Mouse (Mus musculus) olfactory bulb, adult 2 months (tissue): ENCODE data around the gene Mybl2. TPM values are rescaled to one million over a fixed set of nuclear protein-coding genes. Genes with fewer than 3 reads are reported as not detected.

Experiments
- H3K27ac ChIP-seq: fragments of 200-500 bp; 2 replicates; pipeline ENCODE4 v1.5.1; 2012; ENCODE audit warnings: low read depth, low read length; ENCODE audit not compliant: insufficient read depth
- H3K4me1 ChIP-seq: fragments of 200-500 bp; 2 replicates; pipeline ENCODE4 v1.6.1; 2012; ENCODE audit warnings: low read length; ENCODE audit not compliant: control insufficient read depth, insufficient read depth
- H3K4me3 ChIP-seq: fragments of 200-500 bp; 2 replicates; pipeline ENCODE4 v1.5.1; 2012; ENCODE audit warnings: mild to moderate bottlenecking, low read depth, low read length, moderate library complexity; ENCODE audit not compliant: insufficient read depth
- CTCF ChIP-seq: fragments of 200-500 bp; IDR thresholded peaks from 2 replicates; pipeline ENCODE4 v1.5.1; 2012; ENCODE audit warnings: low read depth, mild to moderate bottlenecking, low read length, moderate library complexity; ENCODE audit not compliant: insufficient read depth
- POLR2A ChIP-seq: fragments of 200-500 bp; IDR thresholded peaks from 2 replicates; pipeline ENCODE4 v1.6.1; 2012; ENCODE audit warnings: mild to moderate bottlenecking, low read depth, low read length, moderate library complexity; ENCODE audit not compliant: insufficient read depth
- WGBS: fragments of 180-500 bp; shearing (Covaris S2); methylation state at CpG from one replicate; pipeline ENCODE4 v1.1.7; 2018; 5-methylcytosine and 5-hydroxymethylcytosine counted together
- polyA plus RNA-seq: library from polyadenylated mRNA; stranded (reverse); fragments of >200 nt; gene quantifications from 2 replicates; pipeline ENCODE4 v1.2.4, GENCODE M21; 2012; ENCODE audit warnings: low replicate concordance; ENCODE audit not compliant: missing spikeins, insufficient read depth, insufficient read length

Mybl2 gene
- polyA plus RNA-seq, 1 experiment: not detected

DNA sequence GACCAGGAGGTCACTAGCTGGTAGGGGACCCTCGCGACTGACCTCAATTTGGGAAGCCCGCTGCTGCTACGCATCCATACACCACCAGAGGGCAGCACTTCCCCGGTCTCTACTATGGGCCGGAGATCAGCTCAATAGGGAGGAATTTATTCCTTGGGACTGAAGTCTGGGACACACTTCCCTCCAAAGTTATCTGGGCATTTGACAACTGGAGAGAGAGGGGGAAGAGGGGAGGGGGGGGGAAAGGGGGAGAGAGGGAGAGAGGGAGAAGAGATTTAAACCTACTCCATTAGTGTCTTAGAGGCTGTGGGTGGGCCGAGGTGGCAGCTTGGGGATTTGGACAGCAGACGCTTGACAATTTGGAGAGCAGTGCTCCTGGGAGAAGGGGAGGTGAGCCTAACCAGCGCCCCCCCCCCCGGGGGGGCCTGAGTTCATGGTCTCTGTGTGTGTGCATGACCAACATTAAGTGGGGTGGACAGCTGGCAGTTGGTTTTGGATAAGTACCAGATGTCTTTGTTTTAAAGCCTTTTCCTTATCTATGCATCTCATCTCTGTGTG, 47.2 kb downstream of the Mybl2 start:
- Histone ChIP-seq H3K4me3 (no peak overlapping the region), H3K27ac (no peak overlapping the region), H3K4me1 (peaks cover 7% of the 10 kb centered on the region)
- no peak for TF ChIP-seq POLR2A
- TF ChIP-seq CTCF: peak; percentile 80
- WGBS: 9% methylated on average over 10 of the region's 10 CpGs

DNA sequence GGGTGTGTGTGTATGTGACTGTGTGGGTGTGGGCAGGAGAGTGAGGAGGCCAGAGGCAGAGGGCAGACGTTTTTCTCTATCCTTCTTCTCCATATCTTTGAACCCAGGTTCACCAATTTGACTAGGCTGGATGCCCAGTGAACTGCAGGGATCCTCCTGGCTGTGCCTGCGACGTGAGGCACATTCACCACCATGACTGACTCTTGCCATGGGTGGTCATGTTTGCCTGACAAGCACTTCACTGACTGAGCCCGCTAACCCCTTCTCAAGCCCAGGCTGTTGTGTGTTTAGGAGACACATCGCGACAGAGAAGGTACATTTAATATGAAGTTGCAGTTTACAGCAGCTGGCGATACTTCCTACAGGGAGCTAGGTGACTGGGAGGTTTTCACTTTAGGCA, 47.7 kb downstream of the Mybl2 start:
- Histone ChIP-seq H3K4me3 (no peak overlapping the region), H3K4me1 (peaks cover 7% of the 10 kb centered on the region), H3K27ac (no peak overlapping the region)
- TF ChIP-seq CTCF: no peak
- TF ChIP-seq POLR2A: no peak
- 69% methylated on average over 7 of the region's 7 CpGs for whole genome bisulfite sequencing

DNA sequence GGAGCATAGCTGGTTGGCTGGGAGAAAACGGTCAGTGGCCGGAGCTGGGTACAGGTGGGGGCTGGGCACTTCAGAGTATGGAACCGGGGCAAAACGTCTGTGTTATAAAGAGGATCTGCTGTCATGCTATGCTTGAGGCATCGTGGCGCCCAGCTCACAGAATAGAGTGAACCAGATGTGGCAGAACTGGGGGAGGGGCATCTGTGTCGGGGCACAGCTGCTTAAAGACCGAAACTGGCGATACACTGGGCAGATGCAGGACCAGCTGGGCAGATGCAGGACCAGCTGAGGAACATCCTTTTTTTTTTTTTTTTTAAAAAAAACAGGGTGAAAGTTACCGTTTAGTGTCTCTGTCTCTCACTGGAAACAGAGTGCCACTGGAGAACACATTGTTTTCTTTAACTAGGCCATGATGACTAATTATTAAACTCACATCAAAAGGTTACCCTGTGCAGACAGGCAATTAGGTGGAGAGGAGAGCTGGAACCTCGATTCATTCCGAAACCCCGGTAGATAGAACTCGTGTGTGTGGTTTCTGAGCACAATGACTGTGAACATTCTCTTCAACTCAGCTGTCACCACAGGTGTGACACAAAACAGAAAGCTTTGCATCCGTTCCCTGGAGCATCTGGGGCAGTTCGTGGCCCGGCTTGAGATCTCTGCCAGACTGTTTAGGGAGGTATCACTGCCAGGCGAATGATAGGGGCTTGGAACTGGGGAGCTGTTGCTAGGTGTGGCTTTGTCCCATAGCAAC, 48.6 kb downstream of the Mybl2 start:
- whole genome bisulfite sequencing: 59% methylated on average over 18 of the region's 18 CpGs
- H3K4me3 ChIP-seq: no peak overlapping the region
- H3K27ac ChIP-seq: no peak overlapping the region
- peaks cover 7% of the 10 kb centered on the region for H3K4me1 ChIP-seq
- TF ChIP-seq CTCF (no peak), POLR2A (no peak)

DNA sequence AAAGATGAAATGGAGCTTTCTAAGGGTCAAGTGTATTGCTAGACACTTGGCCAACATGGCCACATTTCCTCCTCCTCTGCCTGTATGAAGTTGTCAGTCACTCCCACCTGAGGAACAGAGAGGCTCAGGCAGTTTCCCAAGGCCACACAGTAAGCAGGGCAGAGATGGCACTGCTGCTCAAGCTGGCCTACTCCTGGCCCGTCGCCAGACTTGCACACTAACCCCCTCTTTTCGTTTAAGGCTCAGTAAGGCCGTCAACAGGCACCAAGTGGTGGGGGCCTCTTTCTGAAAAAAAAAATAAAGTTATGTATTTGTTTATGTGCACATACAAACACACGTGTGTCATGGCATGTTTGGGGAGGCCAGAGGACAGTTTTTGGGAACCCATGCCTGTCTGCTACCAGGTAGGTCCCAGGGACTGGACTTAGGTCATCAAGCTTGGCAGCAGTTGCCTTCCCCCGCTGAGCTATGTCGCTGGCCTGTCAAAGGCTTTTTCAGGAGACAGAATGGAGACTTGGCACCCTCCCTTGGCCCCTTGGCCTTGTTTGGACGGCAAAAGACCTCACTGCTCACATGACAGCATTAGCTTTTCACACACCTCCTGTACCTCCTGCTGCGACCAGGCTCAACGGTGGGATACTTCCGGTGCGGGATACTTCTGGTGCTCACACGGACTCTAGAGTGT, 49.7 kb downstream of the Mybl2 start:
- Histone ChIP-seq H3K4me3 (no peak overlapping the region), H3K27ac (no peak overlapping the region), H3K4me1 (peaks cover 7% of the 10 kb centered on the region)
- WGBS: 66% methylated on average over 13 of the region's 13 CpGs
- TF ChIP-seq POLR2A (no peak), CTCF (no peak)

DNA sequence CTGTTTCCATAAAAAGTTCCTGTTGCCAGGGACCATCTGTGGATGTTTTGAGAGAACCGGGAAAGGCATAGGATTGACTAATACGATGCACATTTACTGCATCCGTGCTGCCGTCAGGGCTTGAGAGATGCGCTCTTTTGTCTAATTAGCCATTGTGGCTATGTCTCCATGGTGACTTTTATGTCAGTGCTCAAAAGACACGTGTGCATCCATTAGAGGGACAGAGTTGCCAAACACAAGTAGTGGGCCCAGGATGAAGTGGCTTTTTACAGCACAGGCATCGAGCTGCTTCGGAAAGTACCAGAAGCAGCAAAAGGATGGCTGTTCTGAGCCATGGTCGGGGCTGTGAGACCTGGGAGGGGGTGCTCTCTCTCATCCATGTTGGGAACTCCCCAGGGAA, 53.9 kb downstream of the Mybl2 start:
- H3K4me3 ChIP-seq: no peak overlapping the region
- 56% methylated on average over 9 of the region's 9 CpGs for WGBS
- H3K4me1 ChIP-seq: peaks cover 12% of the 10 kb centered on the region
- H3K27ac ChIP-seq: no peak overlapping the region
- TF ChIP-seq POLR2A (no peak), CTCF (no peak)

DNA sequence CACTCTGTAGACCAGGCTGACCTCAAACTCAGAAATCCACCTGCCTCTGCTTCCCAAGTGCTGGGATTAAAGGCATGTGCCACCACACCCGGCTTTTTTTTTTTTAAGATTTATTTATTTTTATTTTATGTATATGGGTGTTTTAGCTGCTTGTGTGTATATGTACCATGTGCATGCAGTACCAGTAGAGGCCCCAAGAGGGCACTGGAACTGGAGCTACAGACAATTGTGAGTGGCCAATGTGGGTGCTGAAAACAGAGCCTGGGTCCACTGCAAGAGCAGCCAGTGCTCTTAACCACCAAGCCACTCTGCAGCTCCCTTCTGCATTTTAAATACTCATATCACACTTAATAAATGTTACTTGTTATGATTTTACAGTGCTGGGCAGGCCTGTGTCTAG, 56.2 kb downstream of the Mybl2 start:
- Histone ChIP-seq H3K4me3 (no peak overlapping the region), H3K27ac (no peak overlapping the region), H3K4me1 (peaks cover 11% of the 10 kb centered on the region)
- WGBS: 96% methylated on average over 1 of the region's 1 CpGs
- TF ChIP-seq CTCF (no peak), POLR2A (no peak)

DNA sequence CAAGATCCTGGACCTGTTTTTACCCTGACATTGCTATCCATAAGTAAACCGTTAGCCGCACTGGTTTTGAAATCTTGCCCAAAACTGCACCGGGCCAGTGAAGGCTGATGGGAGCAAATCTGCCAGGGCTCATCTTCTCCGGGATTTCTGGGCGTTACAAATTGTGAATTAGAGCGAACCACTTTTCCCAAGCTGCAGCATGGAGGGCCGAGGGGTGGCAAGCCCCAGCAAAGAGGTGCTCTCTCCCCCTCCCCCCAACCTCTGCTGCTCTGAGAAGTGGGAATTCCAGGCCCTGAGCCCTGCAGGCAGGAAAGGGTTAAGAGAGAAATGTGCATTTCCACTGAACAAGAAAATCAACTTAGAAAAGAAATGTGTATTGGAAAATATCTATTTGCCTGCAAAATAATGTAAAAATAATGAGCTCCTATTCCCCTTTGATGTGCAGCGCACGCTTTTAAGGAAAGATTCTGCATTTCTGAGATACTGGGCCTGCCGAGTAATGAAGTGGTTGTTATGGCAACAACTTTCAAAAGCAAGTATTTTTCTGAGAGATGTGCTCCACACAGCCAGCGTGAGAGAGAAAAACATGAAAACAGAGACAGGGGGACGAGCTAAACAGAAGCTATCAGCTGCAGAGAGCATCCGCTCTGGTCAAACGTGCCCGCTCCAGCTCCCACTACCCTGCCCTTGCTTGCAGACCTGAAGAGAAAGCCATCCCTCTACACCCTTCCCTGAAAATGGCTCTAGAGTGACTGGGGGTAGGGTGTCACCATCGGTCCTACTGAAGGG, 57.1 kb downstream of the Mybl2 start:
- no peak overlapping the region for H3K4me3 ChIP-seq
- 0 out of 2 replicates have a peak overlapping the region, but pooled peaks have one; percentile 9 for H3K27ac ChIP-seq
- H3K4me1 ChIP-seq: peaks cover 11% of the 10 kb centered on the region
- WGBS: 20% methylated on average over 16 of the region's 16 CpGs
- no peak for TF ChIP-seq POLR2A
- no peak for TF ChIP-seq CTCF

DNA sequence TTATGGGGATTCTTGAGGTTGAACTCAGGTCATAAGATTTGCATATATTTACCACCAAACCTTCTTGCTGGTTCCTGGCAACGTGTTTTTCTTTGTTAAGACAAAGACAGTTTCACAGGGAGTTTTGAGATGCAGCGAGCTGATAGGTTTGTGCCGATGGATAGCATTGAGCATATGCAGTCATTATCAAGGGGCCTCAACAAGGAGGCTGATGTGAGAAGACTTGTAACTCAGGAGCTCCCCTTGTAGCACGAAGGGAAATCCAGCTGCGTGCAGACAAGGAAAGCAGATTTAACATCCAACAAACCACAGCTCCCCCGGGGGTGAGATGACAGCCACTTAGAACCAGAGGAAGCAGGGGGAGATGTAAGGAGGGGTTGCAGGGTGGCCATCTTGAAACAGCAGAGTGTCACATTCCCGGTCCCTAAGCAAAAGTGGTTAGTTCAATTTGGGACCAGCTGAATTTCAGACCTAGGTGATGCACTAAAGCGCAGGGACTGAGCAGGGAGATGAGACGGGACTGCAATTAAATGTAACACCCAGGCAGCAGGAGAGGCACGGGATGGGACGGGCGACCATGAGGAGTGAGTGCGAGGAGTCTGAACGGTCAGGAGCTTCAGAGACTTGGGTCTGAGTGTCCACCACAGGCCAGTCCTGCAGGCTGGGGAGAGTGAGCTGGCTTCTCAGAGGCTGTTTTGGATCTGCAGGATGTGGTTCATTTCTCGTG, 66.3 kb downstream of the Mybl2 start:
- H3K4me1 ChIP-seq: peaks cover 12% of the 10 kb centered on the region
- no peak overlapping the region for H3K4me3 ChIP-seq
- 69% methylated on average over 15 of the region's 15 CpGs for WGBS
- no peak overlapping the region for H3K27ac ChIP-seq
- TF ChIP-seq POLR2A: no peak
- no peak for TF ChIP-seq CTCF
